Mouse (Mus musculus) liver, embryonic 15.5 days (tissue): ENCODE measurements around the gene Kifc5b. TPM values are rescaled to one million over a fixed set of nuclear protein-coding genes. Genes with fewer than 3 reads are reported as not detected.
"Not testable (repeated sequence)": the region's sequence is repeated elsewhere in the genome, so short reads cannot be mapped to it uniquely, and the experiment has no call there.

Experiments
- ATAC-seq: fragments of 200-750 bp; cut with Nextera tagmentation; 2 replicates; pipeline ENCODE4 v1.8.0; 2017; ENCODE audit warnings: moderate number of reproducible peaks, mild to moderate bottlenecking, moderate library complexity; ENCODE audit not compliant: insufficient read depth
- H3K27ac ChIP-seq: fragments of 300-500 bp; sonication (generic); replicated peaks from 2 replicates; pipeline ENCODE4 v1.5.1; 2015; ENCODE audit warnings: mild to moderate bottlenecking, inconsistent platforms
- H3K27me3 ChIP-seq: fragments of 300-500 bp; sonication (generic); 2 replicates; pipeline ENCODE4 v1.6.1; 2015; ENCODE audit warnings: mild to moderate bottlenecking, inconsistent platforms
- H3K36me3 ChIP-seq: fragments of 300-500 bp; sonication (generic); replicated peaks from 2 replicates; pipeline ENCODE4 v1.6.1; 2015; ENCODE audit warnings: moderate library complexity, mild to moderate bottlenecking, inconsistent platforms
- H3K4me1 ChIP-seq: fragments of 300-500 bp; sonication (generic); replicated peaks from 2 replicates; pipeline ENCODE4 v1.6.1; 2015; ENCODE audit warnings: inconsistent platforms
- H3K4me2 ChIP-seq: fragments of 300-500 bp; sonication (generic); 2 replicates; pipeline ENCODE4 v1.6.1; 2015; ENCODE audit warnings: moderate library complexity, mild to moderate bottlenecking, inconsistent platforms
- H3K4me3 ChIP-seq: fragments of 300-500 bp; sonication (generic); replicated peaks from 2 replicates; pipeline ENCODE4 v1.5.1; 2015; ENCODE audit warnings: mild to moderate bottlenecking, inconsistent platforms
- H3K9ac ChIP-seq: fragments of 300-500 bp; sonication (generic); 2 replicates; pipeline ENCODE4 v1.6.1; 2015; ENCODE audit warnings: moderate library complexity, mild to moderate bottlenecking, inconsistent platforms
- H3K9me3 ChIP-seq: fragments of 300-500 bp; sonication (generic); replicated peaks from 2 replicates; pipeline ENCODE4 v1.6.1; 2016; ENCODE audit warnings: inconsistent platforms
- WGBS: fragments of 180-500 bp; shearing (Covaris S2); methylation state at CpG from one replicate; pipeline ENCODE4 v1.1.7; 2015; ENCODE audit warnings: mixed read lengths; ENCODE audit not compliant: insufficient replicate concordance; 5-methylcytosine and 5-hydroxymethylcytosine counted together
- polyA plus RNA-seq: library from polyadenylated mRNA; unstranded; fragments of >200 nt; fragmentation: Nextera tagmentation; extraction: Ambion mirVana; gene quantifications from 2 replicates; pipeline ENCODE4 v1.2.1, GENCODE M21; 2015

Kifc5b gene
- polyA plus RNA-seq, 1 experiment from 2014 or later, result 5.2 TPM

GRCm38 (mm10) chr17:26886047-26886749, 30.7 kb upstream of the Kifc5b start:
- peak overlapping the region; percentile 59 for H3K4me3 ChIP-seq
- H3K9me3 ChIP-seq, result no peaks in the 10 kb centered on the region
- H3K4me2 ChIP-seq, result peak overlapping the region; percentile 91
- no peaks in the 10 kb centered on the region for H3K36me3 ChIP-seq
- no peak overlapping the region for H3K27ac ChIP-seq
- H3K4me1 ChIP-seq, result peaks cover 30% of the 10 kb centered on the region
- H3K27me3 ChIP-seq, result peaks cover 5% of the 10 kb centered on the region
- ATAC-seq, result peak; percentile 70
- 7% methylated on average over 30 of the region's 30 CpGs for WGBS
- peak overlapping the region; percentile 38; the same call in 1 of the 2 replicates for H3K9ac ChIP-seq

GRCm38 (mm10) chr17:26887926-26888325, 29.0 kb upstream of the Kifc5b start:
- no peak overlapping the region for H3K27ac ChIP-seq
- no peak overlapping the region for H3K4me3 ChIP-seq
- peaks cover 8% of the 10 kb centered on the region for H3K27me3 ChIP-seq
- no peaks in the 10 kb centered on the region for H3K36me3 ChIP-seq
- no peak for ATAC-seq
- H3K4me2 ChIP-seq, result no peak overlapping the region
- H3K9me3 ChIP-seq, result no peaks in the 10 kb centered on the region
- no peak overlapping the region for H3K9ac ChIP-seq
- WGBS, result 39% methylated on average over 3 of the region's 3 CpGs
- peaks cover 30% of the 10 kb centered on the region for H3K4me1 ChIP-seq

- no peaks in the 10 kb centered on the region for H3K4me1 ChIP-seq
- H3K9ac ChIP-seq, result no peak overlapping the region
- no peak overlapping the region for H3K4me2 ChIP-seq
- no peaks in the 10 kb centered on the region for H3K9me3 ChIP-seq
- no peak overlapping the region for H3K4me3 ChIP-seq
- H3K36me3 ChIP-seq, result no peaks in the 10 kb centered on the region
- WGBS, result 55% methylated on average over 16 of the region's 16 CpGs
- 0 out of 2 replicates have a peak, but pooled peaks have one; percentile 25 for ATAC-seq
- peaks cover 27% of the 10 kb centered on the region for H3K27me3 ChIP-seq
- no peak overlapping the region for H3K27ac ChIP-seq
Observed at GRCm38 (mm10) chr17:26892635-26893375, 24.1 kb upstream of the Kifc5b start.

GRCm38 (mm10) chr17:26893492-26893891, 23.4 kb upstream of the Kifc5b start:
- WGBS, result 53% methylated on average over 6 of the region's 6 CpGs
- H3K4me3 ChIP-seq, result no peak overlapping the region
- no peak overlapping the region for H3K27ac ChIP-seq
- no peaks in the 10 kb centered on the region for H3K4me1 ChIP-seq
- ATAC-seq, result no peak
- no peak overlapping the region for H3K4me2 ChIP-seq
- H3K9me3 ChIP-seq, result no peaks in the 10 kb centered on the region
- peaks cover 28% of the 10 kb centered on the region; the same call in 1 of the 2 replicates for H3K27me3 ChIP-seq
- H3K9ac ChIP-seq, result no peak overlapping the region
- H3K36me3 ChIP-seq, result no peaks in the 10 kb centered on the region

- no peak overlapping the region for H3K4me3 ChIP-seq
- no peak overlapping the region for H3K9ac ChIP-seq
- H3K27me3 ChIP-seq, result peaks cover 28% of the 10 kb centered on the region; the same call in 1 of the 2 replicates
- H3K27ac ChIP-seq, result no peak overlapping the region
- ATAC-seq, result no peak
- no peaks in the 10 kb centered on the region for H3K9me3 ChIP-seq
- WGBS, result 74% methylated on average over 6 of the region's 6 CpGs
- no peaks in the 10 kb centered on the region for H3K4me1 ChIP-seq
- H3K36me3 ChIP-seq, result no peaks in the 10 kb centered on the region
- no peak overlapping the region for H3K4me2 ChIP-seq
Observed at GRCm38 (mm10) chr17:26894342-26894741, 22.5 kb upstream of the Kifc5b start.

GRCm38 (mm10) chr17:26895578-26895977, 21.3 kb upstream of the Kifc5b start:
- no peak for ATAC-seq
- 12% methylated on average over 10 of the region's 10 CpGs for WGBS
- Histone ChIP-seq H3K9ac (no peak overlapping the region), H3K9me3 (no peaks in the 10 kb centered on the region), H3K27me3 (peaks cover 28% of the 10 kb centered on the region; the same call in 1 of the 2 replicates), H3K4me1 (no peaks in the 10 kb centered on the region), H3K36me3 (no peaks in the 10 kb centered on the region), H3K4me3 (no peak overlapping the region), H3K27ac (no peak overlapping the region), H3K4me2 (no peak overlapping the region)

- Histone ChIP-seq H3K4me1 (no peaks in the 10 kb centered on the region), H3K9ac (no peak overlapping the region), H3K9me3 (no peaks in the 10 kb centered on the region), H3K36me3 (no peaks in the 10 kb centered on the region), H3K27me3 (peaks cover 26% of the 10 kb centered on the region; the same call in 1 of the 2 replicates), H3K27ac (no peak overlapping the region), H3K4me3 (no peak overlapping the region), H3K4me2 (no peak overlapping the region)
- ATAC-seq, result no peak
- WGBS, result 59% methylated on average over 6 of the region's 6 CpGs
Observed at GRCm38 (mm10) chr17:26900916-26901315, 16.0 kb upstream of the Kifc5b start.

- H3K4me1 ChIP-seq, result no peaks in the 10 kb centered on the region
- no peak for ATAC-seq
- peaks cover 3% of the 10 kb centered on the region; the same call in 1 of the 2 replicates for H3K9me3 ChIP-seq
- no peaks in the 10 kb centered on the region for H3K36me3 ChIP-seq
- no peak overlapping the region for H3K9ac ChIP-seq
- H3K27me3 ChIP-seq, result 0 out of 2 replicates have a peak, but pooled peaks cover 10% of the 10 kb centered on the region
- H3K4me3 ChIP-seq, result no peak overlapping the region
- H3K4me2 ChIP-seq, result no peak overlapping the region
- WGBS, result 41% methylated on average over 5 of the region's 5 CpGs
- no peak overlapping the region for H3K27ac ChIP-seq
Observed at GRCm38 (mm10) chr17:26904320-26904719, 12.6 kb upstream of the Kifc5b start.

- not testable (repeated sequence) for H3K9ac ChIP-seq, H3K4me1 ChIP-seq, H3K27me3 ChIP-seq, H3K9me3 ChIP-seq, H3K36me3 ChIP-seq, H3K27ac ChIP-seq, H3K4me2 ChIP-seq, ATAC-seq, H3K4me3 ChIP-seq
- WGBS, result 78% methylated on average over 15 of the region's 15 CpGs
Observed at GRCm38 (mm10) chr17:26907506-26907905, 9.4 kb upstream of the Kifc5b start.

GRCm38 (mm10) chr17:26915248-26915647, 1.6 kb upstream of the Kifc5b start:
- no peak overlapping the region for H3K9ac ChIP-seq
- H3K4me2 ChIP-seq, result no peak overlapping the region
- H3K4me3 ChIP-seq, result no peak overlapping the region
- H3K27me3 ChIP-seq, result no peaks in the 10 kb centered on the region
- peaks cover 6% of the 10 kb centered on the region; the same call in 1 of the 2 replicates for H3K36me3 ChIP-seq
- ATAC-seq, result no peak
- WGBS, result 49% methylated on average over 1 of the region's 1 CpGs
- no peak overlapping the region for H3K27ac ChIP-seq
- no peaks in the 10 kb centered on the region for H3K9me3 ChIP-seq
- peaks cover 22% of the 10 kb centered on the region for H3K4me1 ChIP-seq

GRCm38 (mm10) chr17:26917560-26917959, 669 bp downstream of the Kifc5b start:
- peak overlapping the region; percentile 75 for H3K4me2 ChIP-seq
- peaks cover 27% of the 10 kb centered on the region for H3K36me3 ChIP-seq
- H3K4me3 ChIP-seq, result peak overlapping the region; percentile 82
- not testable (repeated sequence) for ATAC-seq, H3K27me3 ChIP-seq, H3K9me3 ChIP-seq
- peaks cover 22% of the 10 kb centered on the region for H3K4me1 ChIP-seq
- peak overlapping the region; percentile 85 for H3K9ac ChIP-seq
- H3K27ac ChIP-seq, result peak overlapping the region; percentile 92
- WGBS, result 1% methylated on average over 12 of the region's 12 CpGs
